Mouse (Mus musculus) intestine, embryonic 14.5 days (tissue): Measurements from ENCODE around the gene Ubn1. TPM values are rescaled to one million over a fixed set of nuclear protein-coding genes. Genes with fewer than 3 reads are reported as not detected.

Experiments
- ATAC-seq: fragments of 200-750 bp; cut with Nextera tagmentation; replicated peaks from 2 replicates; pipeline ENCODE4 v1.8.0; 2017; ENCODE audit warnings: low read depth, moderate number of reproducible peaks, moderate TSS enrichment, moderate library complexity; ENCODE audit not compliant: low FRiP score, low TSS enrichment
- DNase-seq: peaks from one replicate; pipeline ENCODE4 v3.0.0-alpha.2; 2018; ENCODE audit warnings: low spot score
- H3K27ac ChIP-seq: fragments of 300-500 bp; sonication (generic); 2 replicates; pipeline ENCODE4 v1.5.1; 2014; ENCODE audit warnings: low read depth, mild to moderate bottlenecking, control low read depth
- H3K27me3 ChIP-seq: fragments of 300-500 bp; sonication (generic); replicated peaks from 2 replicates; pipeline ENCODE4 v1.6.1; 2014; ENCODE audit warnings: low read length, control low read depth; ENCODE audit not compliant: control insufficient read depth, insufficient read depth
- H3K36me3 ChIP-seq: fragments of 300-500 bp; sonication (generic); 2 replicates; pipeline ENCODE4 v1.6.1; 2014; ENCODE audit warnings: low read length, control low read depth; ENCODE audit not compliant: control insufficient read depth, insufficient read depth
- H3K4me1 ChIP-seq: fragments of 300-500 bp; sonication (generic); replicated peaks from 2 replicates; pipeline ENCODE4 v1.6.1; 2014; ENCODE audit warnings: low read length, control low read depth, mixed read lengths; ENCODE audit not compliant: control insufficient read depth, insufficient read depth
- H3K4me2 ChIP-seq: fragments of 300-500 bp; sonication (generic); 2 replicates; pipeline ENCODE4 v1.6.1; 2014; ENCODE audit warnings: low read length
- H3K4me3 ChIP-seq: fragments of 300-500 bp; sonication (generic); 2 replicates; pipeline ENCODE4 v1.5.1; 2014; ENCODE audit warnings: low read depth, low read length, control low read depth, mixed read lengths
- H3K9ac ChIP-seq: fragments of 300-500 bp; sonication (generic); 2 replicates; pipeline ENCODE4 v1.6.1; 2014; ENCODE audit warnings: mild to moderate bottlenecking, low read length
- H3K9me3 ChIP-seq: fragments of 300-500 bp; sonication (generic); 2 replicates; pipeline ENCODE4 v1.6.1; 2016; ENCODE audit warnings: low read length, control low read depth; ENCODE audit not compliant: control insufficient read depth
- WGBS: fragments of 180-500 bp; shearing (Covaris S2); extraction: QIAGEN DNeasy Blood & Tissue Kit; methylation state at CpG from one replicate; pipeline ENCODE4 v1.1.7; 2014; 5-methylcytosine and 5-hydroxymethylcytosine counted together
- polyA plus RNA-seq: library from polyadenylated mRNA; unstranded; fragments of >200 nt; fragmentation: Nextera tagmentation; extraction: Ambion mirVana; gene quantifications from 2 replicates; pipeline ENCODE4 v1.2.1, GENCODE M21; 2014

Ubn1 gene
- polyA plus RNA-seq, 1 experiment from 2014 or later: 22.4 TPM

DNA sequence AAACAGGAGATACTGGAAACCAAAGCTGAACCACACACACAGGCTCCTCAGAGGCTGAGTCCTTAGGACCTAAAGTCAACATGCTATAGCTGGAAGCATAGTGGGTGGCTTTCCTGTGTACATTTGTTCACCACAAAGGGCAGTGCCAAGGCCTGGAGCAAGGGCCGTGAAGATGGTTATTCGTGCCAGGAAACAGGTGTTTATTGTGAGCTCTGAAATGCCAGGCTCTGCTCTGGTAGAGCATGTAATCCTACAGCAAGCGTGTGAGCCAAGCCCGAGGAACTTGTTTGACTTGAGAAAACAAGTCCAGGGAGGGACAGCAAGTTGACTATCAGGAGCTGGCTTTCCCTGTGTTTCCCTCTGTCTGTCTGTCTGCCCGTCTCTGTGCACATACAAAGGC, 43.4 kb downstream of the Ubn1 start:
- WGBS: 81% methylated on average over 5 of the region's 5 CpGs
- Histone ChIP-seq H3K27ac (no peak overlapping the region), H3K4me1 (no peaks in the 10 kb centered on the region), H3K4me2 (no peak overlapping the region), H3K9ac (no peak overlapping the region), H3K27me3 (no peaks in the 10 kb centered on the region), H3K9me3 (no peaks in the 10 kb centered on the region), H3K36me3 (0 out of 2 replicates have a peak, but pooled peaks cover 3% of the 10 kb centered on the region), H3K4me3 (no peak overlapping the region)
- no peak for ATAC-seq
- DNase-seq: no peak

DNA sequence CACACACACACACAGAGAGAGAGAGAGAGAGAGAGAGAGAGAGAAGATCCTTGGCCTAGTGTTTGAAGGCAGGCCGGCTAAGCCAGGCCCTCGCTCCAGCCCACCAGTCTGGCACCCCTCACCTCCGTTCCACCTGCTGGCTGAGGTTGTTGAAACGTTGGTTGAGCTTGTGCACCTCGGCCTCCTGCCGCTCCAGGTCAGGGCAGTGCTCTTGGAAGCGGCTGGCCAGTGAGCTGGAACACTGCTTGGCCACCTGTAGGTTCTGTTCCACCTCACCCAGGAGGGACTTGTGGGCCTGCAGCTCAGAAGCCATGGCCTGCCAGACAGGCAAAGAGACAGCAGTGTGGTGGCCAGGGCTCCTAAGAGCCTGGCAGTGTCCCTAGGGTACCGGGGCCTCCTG, 46.6 kb downstream of the Ubn1 start:
- no peak overlapping the region for H3K27ac ChIP-seq

DNA sequence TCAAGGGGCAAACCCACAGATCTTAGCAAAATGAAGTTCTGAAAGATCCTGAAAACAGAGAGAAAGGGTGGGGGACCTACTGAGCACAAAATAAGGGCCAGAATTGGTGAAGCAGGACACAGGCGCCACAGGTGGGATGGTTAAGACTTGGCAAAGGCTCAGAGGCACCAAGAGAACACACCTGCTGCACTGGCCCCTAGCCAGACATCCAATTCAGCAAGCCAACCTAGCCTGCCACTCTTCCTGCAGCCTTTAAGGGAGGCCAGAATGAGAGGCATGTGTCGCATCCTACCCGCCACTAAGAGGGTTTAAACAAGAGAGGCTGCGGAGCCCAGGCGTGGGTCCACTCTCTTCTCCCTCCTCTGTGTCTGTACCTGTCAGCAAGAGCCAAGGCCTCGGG, 51.1 kb downstream of the Ubn1 start:
- H3K36me3 ChIP-seq: no peaks in the 10 kb centered on the region

More for the DNA sequence above, 46.6 kb downstream of the Ubn1 start:
- 85% methylated on average over 8 of the region's 8 CpGs for WGBS
- H3K27me3 ChIP-seq: no peaks in the 10 kb centered on the region
- ATAC-seq (no peak), DNase-seq (no peak)
- no peaks in the 10 kb centered on the region for H3K9me3 ChIP-seq
- no peaks in the 10 kb centered on the region for H3K36me3 ChIP-seq
- no peaks in the 10 kb centered on the region for H3K4me1 ChIP-seq
- H3K9ac ChIP-seq: no peak overlapping the region
- H3K4me2 ChIP-seq: no peak overlapping the region
- no peak overlapping the region for H3K4me3 ChIP-seq

DNA sequence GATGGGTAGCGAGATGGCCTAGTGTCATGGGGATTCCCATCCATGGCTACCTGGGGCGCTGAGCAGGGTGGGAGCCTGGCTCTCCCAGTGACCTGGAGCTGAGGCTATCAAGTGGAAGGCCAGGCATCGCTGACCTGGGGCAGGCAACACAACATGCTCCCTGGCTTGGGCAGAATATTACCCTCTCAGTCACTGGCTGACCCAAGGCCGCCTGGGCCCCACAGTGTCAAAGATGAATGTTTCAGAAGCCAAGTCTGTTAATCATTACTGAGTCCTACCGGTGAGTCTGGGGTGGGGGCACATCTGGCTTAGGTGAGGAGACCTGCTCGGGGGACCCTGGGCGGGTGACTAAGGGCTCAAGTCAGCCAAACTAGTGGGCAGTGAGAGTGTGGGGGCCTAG, 60.0 kb downstream of the Ubn1 start:
- 63% methylated on average over 7 of the region's 7 CpGs for WGBS
- ATAC-seq (peak; percentile 52; the same call in 1 of the 2 replicates), DNase-seq (no peak)
- no peak overlapping the region for H3K4me2 ChIP-seq
- H3K4me1 ChIP-seq: 0 out of 2 replicates have a peak, but pooled peaks cover 5% of the 10 kb centered on the region
- no peak overlapping the region for H3K9ac ChIP-seq
- H3K27ac ChIP-seq: no peak overlapping the region
- no peaks in the 10 kb centered on the region for H3K27me3 ChIP-seq
- no peaks in the 10 kb centered on the region for H3K36me3 ChIP-seq
- H3K9me3 ChIP-seq: no peaks in the 10 kb centered on the region
- H3K4me3 ChIP-seq: no peak overlapping the region

More for the DNA sequence above, 51.1 kb downstream of the Ubn1 start:
- DNase-seq (no peak), ATAC-seq (no peak)
- Histone ChIP-seq H3K4me3 (no peak overlapping the region), H3K4me2 (no peak overlapping the region), H3K9ac (no peak overlapping the region), H3K9me3 (no peaks in the 10 kb centered on the region), H3K27me3 (no peaks in the 10 kb centered on the region), H3K4me1 (no peaks in the 10 kb centered on the region), H3K27ac (no peak overlapping the region)
- 74% methylated on average over 6 of the region's 6 CpGs for WGBS

DNA sequence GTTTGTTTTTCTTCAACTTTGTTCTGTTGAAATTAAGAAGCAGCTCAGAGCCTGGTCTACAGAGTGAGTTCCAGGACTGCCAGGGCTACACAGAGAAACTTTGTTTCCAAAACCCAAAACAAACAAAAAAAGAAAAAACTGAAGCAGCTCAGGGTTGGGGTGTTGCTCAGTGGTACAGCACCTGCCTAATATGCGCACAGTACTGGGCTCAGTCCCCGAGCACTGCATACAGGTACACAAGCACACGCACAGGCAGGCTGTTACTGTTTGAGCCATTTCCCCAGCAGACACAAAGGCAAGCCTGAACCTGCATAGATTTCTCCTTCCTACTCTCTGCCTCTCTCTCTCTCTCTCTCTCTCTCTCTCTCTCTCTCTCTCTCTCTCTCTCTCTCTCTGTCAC, 61.2 kb downstream of the Ubn1 start:
- no peak overlapping the region for H3K9ac ChIP-seq
- ATAC-seq (no peak), DNase-seq (no peak)
- H3K36me3 ChIP-seq: no peaks in the 10 kb centered on the region
- no peak overlapping the region for H3K27ac ChIP-seq
- no peaks in the 10 kb centered on the region for H3K9me3 ChIP-seq
- 76% methylated on average over 3 of the region's 3 CpGs for WGBS
- 0 out of 2 replicates have a peak, but pooled peaks cover 5% of the 10 kb centered on the region for H3K4me1 ChIP-seq
- no peak overlapping the region for H3K4me3 ChIP-seq
- H3K27me3 ChIP-seq: no peaks in the 10 kb centered on the region
- H3K4me2 ChIP-seq: no peak overlapping the region

DNA sequence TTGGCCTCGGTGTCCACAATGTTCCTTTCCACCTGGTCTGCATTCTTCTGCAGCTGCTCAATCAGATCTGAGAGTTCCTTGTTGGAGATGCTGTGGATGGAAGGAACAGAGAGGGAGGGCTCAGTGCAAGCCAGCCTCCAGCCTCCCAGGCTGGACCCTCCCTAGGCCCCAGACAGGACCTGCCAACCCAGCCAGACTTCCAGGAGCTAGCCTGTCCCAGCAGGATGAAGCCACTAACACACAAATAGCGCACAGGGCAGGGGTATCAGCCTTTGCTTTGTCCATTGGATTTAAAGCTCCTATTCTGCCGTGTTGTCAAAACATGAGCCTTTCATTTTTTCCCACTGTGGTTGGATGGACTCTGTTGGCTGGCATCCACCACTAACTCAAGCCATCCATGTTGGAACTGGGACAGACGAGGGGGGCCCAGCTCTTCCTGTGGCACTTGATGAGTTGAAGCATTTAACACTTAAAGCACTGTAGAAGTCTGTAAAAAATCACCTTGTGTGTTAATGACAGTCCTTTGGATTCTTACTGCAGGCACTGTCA, 63.2 kb downstream of the Ubn1 start:
- no peak overlapping the region for H3K9ac ChIP-seq
- no peak overlapping the region for H3K27ac ChIP-seq
- H3K4me2 ChIP-seq: no peak overlapping the region
- no peaks in the 10 kb centered on the region for H3K9me3 ChIP-seq
- no peaks in the 10 kb centered on the region for H3K27me3 ChIP-seq
- 70% methylated on average over 4 of the region's 4 CpGs for WGBS
- H3K36me3 ChIP-seq: no peaks in the 10 kb centered on the region
- ATAC-seq: no peak
- DNase-seq: no peak
- no peak overlapping the region for H3K4me3 ChIP-seq
- 0 out of 2 replicates have a peak, but pooled peaks cover 5% of the 10 kb centered on the region for H3K4me1 ChIP-seq

DNA sequence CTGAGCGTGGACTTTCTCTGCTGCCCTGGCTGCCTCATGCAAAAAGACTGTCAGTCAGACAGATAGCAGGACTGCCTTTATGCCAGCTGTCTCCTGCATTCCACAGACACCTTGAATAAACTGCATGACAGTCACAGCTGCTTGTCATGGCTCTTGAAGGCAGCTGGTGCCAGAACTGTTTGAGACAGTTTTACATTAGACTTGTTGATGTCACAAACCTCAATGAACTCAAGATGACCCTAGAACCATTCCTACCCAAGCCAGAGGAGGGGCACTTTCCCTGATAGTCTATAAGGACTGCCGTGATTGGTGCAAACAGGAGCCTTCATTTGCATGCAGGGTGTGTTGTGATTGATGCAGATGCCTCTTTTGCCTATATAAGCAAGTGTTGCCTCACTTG, 63.7 kb downstream of the Ubn1 start:
- Histone ChIP-seq H3K4me1 (0 out of 2 replicates have a peak, but pooled peaks cover 5% of the 10 kb centered on the region), H3K9me3 (no peaks in the 10 kb centered on the region), H3K36me3 (no peaks in the 10 kb centered on the region), H3K4me3 (no peak overlapping the region), H3K9ac (no peak overlapping the region), H3K27me3 (no peaks in the 10 kb centered on the region), H3K4me2 (no peak overlapping the region), H3K27ac (no peak overlapping the region)
- ATAC-seq: no peak
- DNase-seq: no peak
- WGBS: 55% methylated on average over 2 of the region's 2 CpGs

DNA sequence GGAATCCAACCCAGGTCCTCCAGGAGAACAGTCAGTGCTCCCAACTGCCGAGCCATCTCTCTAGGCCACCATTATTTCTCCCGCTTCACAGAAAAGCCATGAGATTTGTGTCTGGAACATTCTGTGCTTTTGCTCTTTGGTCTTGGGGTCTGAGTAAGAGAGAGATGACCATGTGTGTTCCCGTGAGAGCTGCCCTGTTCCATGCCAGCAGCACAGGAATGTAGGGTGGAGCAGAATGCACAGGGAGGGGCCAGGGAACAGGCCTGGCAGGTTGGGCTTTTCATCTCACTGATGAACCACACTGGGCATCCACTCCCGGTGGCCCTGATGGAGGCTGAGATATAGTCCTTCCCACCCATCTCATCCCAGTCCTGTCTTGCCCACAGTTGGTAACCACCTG, 69.5 kb downstream of the Ubn1 start:
- ATAC-seq (no peak), DNase-seq (no peak)
- WGBS: 75% methylated on average over 4 of the region's 4 CpGs

DNA sequence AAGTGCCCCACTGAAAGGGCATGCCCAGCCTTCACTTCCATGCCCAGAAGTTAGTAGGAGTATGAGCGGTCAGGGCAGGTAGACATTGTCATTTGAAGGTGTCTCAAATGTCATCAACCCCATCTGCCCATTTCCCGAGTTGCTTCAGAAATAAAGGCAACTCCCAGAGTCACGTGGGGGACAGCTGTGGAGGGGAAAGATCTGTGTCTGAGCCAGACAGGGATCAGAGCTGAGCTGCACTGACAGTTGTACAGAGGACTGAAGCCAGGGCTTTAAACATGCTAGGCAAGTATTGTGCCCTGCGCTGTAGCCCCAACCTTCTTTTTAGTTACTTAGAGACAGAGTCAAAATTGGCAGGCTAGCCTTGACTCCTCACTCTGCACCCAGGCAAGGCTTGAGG, 70.0 kb downstream of the Ubn1 start:
- H3K27ac ChIP-seq: no peak overlapping the region
- H3K4me1 ChIP-seq: no peaks in the 10 kb centered on the region
- H3K27me3 ChIP-seq: 0 out of 2 replicates have a peak, but pooled peaks cover 7% of the 10 kb centered on the region
- 78% methylated on average over 4 of the region's 4 CpGs for WGBS
- H3K36me3 ChIP-seq: no peaks in the 10 kb centered on the region
- H3K9me3 ChIP-seq: no peaks in the 10 kb centered on the region
- no peak overlapping the region for H3K4me3 ChIP-seq
- no peak overlapping the region for H3K4me2 ChIP-seq
- H3K9ac ChIP-seq: no peak overlapping the region
- no peak for DNase-seq
- ATAC-seq: no peak

More for the DNA sequence above, 69.5 kb downstream of the Ubn1 start:
- H3K9ac ChIP-seq: no peak overlapping the region
- no peak overlapping the region for H3K4me3 ChIP-seq
- H3K4me2 ChIP-seq: no peak overlapping the region
- no peaks in the 10 kb centered on the region for H3K4me1 ChIP-seq
- no peak overlapping the region for H3K27ac ChIP-seq
- H3K36me3 ChIP-seq: no peaks in the 10 kb centered on the region
- H3K9me3 ChIP-seq: no peaks in the 10 kb centered on the region
- H3K27me3 ChIP-seq: 0 out of 2 replicates have a peak, but pooled peaks cover 7% of the 10 kb centered on the region
